Mouse (Mus musculus): ENCODE results near the gene Olfr645. TPM values are rescaled to one million over a fixed set of nuclear protein-coding genes. Genes with fewer than 3 reads are reported as not detected.

Olfr645 gene
- polyA plus RNA-seq, 1 experiment from 2014 or later: not detected

Other genes starting within 250 kb of the Olfr645 start
- not detected in 2 replicates for gene Hbb-bh2, start 244.9 kb downstream of the Olfr645 start, polyA plus RNA-seq (2015; fragmentation: Nextera tagmentation; extraction: Ambion mirVana)
- 1.3 and 2.5 TPM in 2 replicates for gene Hbb-bh1, start 242.3 kb downstream of the Olfr645 start, polyA plus RNA-seq (2015; fragmentation: Nextera tagmentation; extraction: Ambion mirVana)
- 123 and 187 TPM in 2 replicates for gene Hbb-y, start 232.2 kb downstream of the Olfr645 start, polyA plus RNA-seq (2015; fragmentation: Nextera tagmentation; extraction: Ambion mirVana)
- not detected in 2 replicates for gene Olfr66, start 199.2 kb downstream of the Olfr645 start, polyA plus RNA-seq (2015; fragmentation: Nextera tagmentation; extraction: Ambion mirVana)
- not detected in 2 replicates for gene Olfr64, start 191.0 kb downstream of the Olfr645 start, polyA plus RNA-seq (2015; fragmentation: Nextera tagmentation; extraction: Ambion mirVana)
- gene Olfr65, start 182.0 kb downstream of the Olfr645 start, polyA plus RNA-seq (2015; fragmentation: Nextera tagmentation; extraction: Ambion mirVana): not detected in 2 replicates
- gene Olfr631, start 156.6 kb downstream of the Olfr645 start, polyA plus RNA-seq (2015; fragmentation: Nextera tagmentation; extraction: Ambion mirVana): not detected in 2 replicates
- gene Olfr632, start 151.1 kb downstream of the Olfr645 start, polyA plus RNA-seq (2015; fragmentation: Nextera tagmentation; extraction: Ambion mirVana): not detected in 2 replicates
- gene Olfr633, start 141.0 kb downstream of the Olfr645 start, polyA plus RNA-seq (2015; fragmentation: Nextera tagmentation; extraction: Ambion mirVana): not detected in 2 replicates
- not detected in 2 replicates for gene Olfr635, start 114.3 kb downstream of the Olfr645 start, polyA plus RNA-seq (2015; fragmentation: Nextera tagmentation; extraction: Ambion mirVana)
- not detected in 2 replicates for gene Olfr638, start 86.7 kb downstream of the Olfr645 start, polyA plus RNA-seq (2015; fragmentation: Nextera tagmentation; extraction: Ambion mirVana)
- 0.03 TPM in 1 of 2 replicates, not detected in the other for gene Olfr639, start 68.2 kb downstream of the Olfr645 start, polyA plus RNA-seq (2015; fragmentation: Nextera tagmentation; extraction: Ambion mirVana)
- not detected in 2 replicates for gene Olfr640, start 59.9 kb downstream of the Olfr645 start, polyA plus RNA-seq (2015; fragmentation: Nextera tagmentation; extraction: Ambion mirVana)
- not detected in 2 replicates for gene Olfr641, start 50.0 kb downstream of the Olfr645 start, polyA plus RNA-seq (2015; fragmentation: Nextera tagmentation; extraction: Ambion mirVana)
- gene Olfr642, start 32.8 kb downstream of the Olfr645 start, polyA plus RNA-seq (2015; fragmentation: Nextera tagmentation; extraction: Ambion mirVana): not detected in 2 replicates
- not detected in 2 replicates for gene 4930516K23Rik, start 24.0 kb downstream of the Olfr645 start, polyA plus RNA-seq (2015; fragmentation: Nextera tagmentation; extraction: Ambion mirVana)
- not detected in 2 replicates for gene Olfr644, start 13.6 kb downstream of the Olfr645 start, polyA plus RNA-seq (2015; fragmentation: Nextera tagmentation; extraction: Ambion mirVana)
- not detected in 2 replicates for gene Olfr646, start 19.4 kb upstream of the Olfr645 start, polyA plus RNA-seq (2015; fragmentation: Nextera tagmentation; extraction: Ambion mirVana)
- gene Ubqln5, start 44.4 kb upstream of the Olfr645 start, polyA plus RNA-seq (2015; fragmentation: Nextera tagmentation; extraction: Ambion mirVana): not detected in 2 replicates
- gene Olfr643, start 51.9 kb upstream of the Olfr645 start, polyA plus RNA-seq (2015; fragmentation: Nextera tagmentation; extraction: Ambion mirVana): not detected in 2 replicates
- not detected in 2 replicates for gene Ubqln3, start 57.8 kb upstream of the Olfr645 start, polyA plus RNA-seq (2015; fragmentation: Nextera tagmentation; extraction: Ambion mirVana)
- gene Ubqlnl, start 65.1 kb upstream of the Olfr645 start, polyA plus RNA-seq (2015; fragmentation: Nextera tagmentation; extraction: Ambion mirVana): not detected in 2 replicates
- not detected in 2 replicates for gene Olfm5, start 79.4 kb upstream of the Olfr645 start, polyA plus RNA-seq (2015; fragmentation: Nextera tagmentation; extraction: Ambion mirVana)
- 0.39 and 0.49 TPM in 2 replicates for gene Olfr648, start 97.9 kb upstream of the Olfr645 start, polyA plus RNA-seq (2015; fragmentation: Nextera tagmentation; extraction: Ambion mirVana)
- not detected in 2 replicates for gene Olfr649, start 110.5 kb upstream of the Olfr645 start, polyA plus RNA-seq (2015; fragmentation: Nextera tagmentation; extraction: Ambion mirVana)
- 0.16 and 0.37 TPM in 2 replicates for gene Trim6, start 133.3 kb upstream of the Olfr645 start, polyA plus RNA-seq (2015; fragmentation: Nextera tagmentation; extraction: Ambion mirVana)
- gene Trim34a, start 159.0 kb upstream of the Olfr645 start, polyA plus RNA-seq (2015; fragmentation: Nextera tagmentation; extraction: Ambion mirVana): 0.91 and 1.2 TPM in 2 replicates
- 0.10 and 0.17 TPM in 2 replicates for gene Trim5, start 202.6 kb upstream of the Olfr645 start, polyA plus RNA-seq (2015; fragmentation: Nextera tagmentation; extraction: Ambion mirVana)
- gene Trim12a, start 230.0 kb upstream of the Olfr645 start, polyA plus RNA-seq (2015; fragmentation: Nextera tagmentation; extraction: Ambion mirVana): 1.9 TPM in 2 replicates
- not detected in 2 replicates for gene Trim34b, start 244.0 kb upstream of the Olfr645 start, polyA plus RNA-seq (2015; fragmentation: Nextera tagmentation; extraction: Ambion mirVana)

Data from hindbrain, embryonic 15.5 days (tissue).